Mouse (Mus musculus): ENCODE measurements around the gene Rbms3.

DNA sequence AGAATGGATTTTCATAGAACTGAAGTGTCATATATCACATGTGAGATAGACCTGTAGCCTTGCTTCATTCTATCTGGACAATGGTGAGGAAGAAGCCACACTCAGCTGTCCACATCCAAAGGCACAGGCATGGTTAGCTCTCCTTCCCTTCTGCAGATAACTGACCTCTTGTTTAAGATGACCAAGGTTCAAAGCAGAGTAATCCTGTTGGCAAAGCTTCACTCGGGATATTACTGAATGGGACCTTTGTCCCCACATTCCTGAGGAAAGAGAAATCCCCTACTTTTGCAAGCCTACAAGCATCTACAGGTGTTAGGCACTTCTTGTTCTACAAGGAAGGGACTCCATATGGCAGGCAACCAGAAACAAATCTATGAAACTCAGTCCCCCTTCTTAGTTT is 621.5 kb downstream of the Rbms3 start:
- TF ChIP-seq CTCF (IDR thresholded peaks at IDR 0.05; ENCODE audit: control insufficient read depth, insufficient read depth, low read length) (no peak), POLR2A (IDR thresholded peaks at IDR 0.05; ENCODE audit: borderline replicate concordance, control insufficient read depth, low read depth, low read length) (no peak)

All from bone marrow, adult 2 months (tissue).